Mouse (Mus musculus) thymus, adult 2 months (tissue): Measurements from ENCODE around the gene Celsr3.

Experiments
- CTCF ChIP-seq: fragments of 200-500 bp; IDR thresholded peaks from 2 replicates; pipeline ENCODE4 v1.5.1; 2012; ENCODE audit warnings: mild to moderate bottlenecking, control low read depth, low read length, moderate library complexity, borderline replicate concordance; ENCODE audit not compliant: control insufficient read depth, poor library complexity, insufficient read depth; ENCODE audit errors: extremely low read depth
- POLR2A ChIP-seq: fragments of 200-500 bp; IDR thresholded peaks from 2 replicates; pipeline ENCODE4 v1.6.1; 2012; ENCODE audit warnings: mild to moderate bottlenecking, low read length, control low read depth, moderate library complexity; ENCODE audit not compliant: control insufficient read depth, poor library complexity, insufficient read depth; ENCODE audit errors: extremely low read depth

DNA sequence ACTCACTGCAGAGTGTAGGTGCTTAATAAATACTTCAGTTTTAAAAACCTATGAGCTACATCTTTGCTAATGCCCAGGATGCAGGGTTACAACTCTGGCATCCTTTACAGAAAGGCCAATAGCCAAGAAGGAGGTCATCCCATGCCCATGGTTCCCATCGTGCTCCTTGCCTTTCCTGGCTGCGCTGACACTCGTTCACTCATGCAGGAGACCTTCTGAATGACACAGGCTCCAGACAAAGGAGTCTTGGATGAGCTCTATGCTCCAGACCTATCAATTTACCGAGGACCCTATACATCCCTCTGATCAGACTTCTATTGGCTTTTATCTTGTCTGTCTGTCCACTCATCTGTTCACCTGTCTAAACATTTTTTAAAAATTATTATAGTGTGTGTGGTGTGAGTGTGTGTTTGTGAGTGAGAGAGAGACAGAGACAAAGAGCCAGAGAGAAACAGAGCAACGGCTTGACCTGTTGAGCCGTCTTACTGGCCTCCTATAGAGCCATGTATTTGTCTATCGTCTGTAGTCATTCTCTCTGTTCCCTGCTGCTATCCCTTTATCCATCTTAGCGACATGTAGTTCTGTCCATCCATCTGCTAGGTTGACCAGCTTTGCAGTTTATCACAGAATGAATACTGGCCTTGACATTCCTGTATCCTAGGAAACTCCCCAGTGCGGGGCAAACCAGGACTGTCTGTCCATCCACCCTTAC lies 43.1 kb upstream of the Celsr3 start:
- TF ChIP-seq CTCF: no peak
- TF ChIP-seq POLR2A: no peak
